Mouse (Mus musculus): ENCODE results near the gene Cacna1c.

DNA sequence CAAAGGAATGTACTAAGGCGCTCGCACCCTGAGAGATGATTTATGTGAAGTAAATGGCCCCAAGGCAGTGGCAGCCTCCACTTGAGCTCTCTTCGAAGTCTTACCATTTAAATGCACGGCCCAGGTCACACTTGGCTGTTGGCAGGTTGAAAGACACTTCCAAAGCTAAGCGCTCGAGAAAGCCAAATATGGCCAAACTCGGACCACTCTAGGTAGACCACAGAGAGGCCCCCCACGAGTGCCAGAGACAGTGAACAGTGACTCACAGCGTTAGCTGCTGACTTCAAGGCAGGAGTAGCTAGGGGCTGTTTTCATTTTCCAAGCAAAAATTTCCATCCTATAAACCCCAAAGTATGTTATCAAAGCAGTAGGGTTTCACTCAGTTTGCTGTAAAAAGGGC lies 111.7 kb downstream of the Cacna1c start:
- TF ChIP-seq CTCF (IDR thresholded peaks at IDR 0.05; ENCODE audit: low read depth) (no peak), EP300 (IDR thresholded peaks at IDR 0.05; ENCODE audit: low read depth) (no peak)

Data from liver, postnatal 0 days (tissue).